Mouse (Mus musculus): ENCODE results near the gene T. TPM values are rescaled to one million over a fixed set of nuclear protein-coding genes. Genes with fewer than 3 reads are reported as not detected.

T gene
- polyA plus RNA-seq, 1 experiment from 2014 or later = 1.1 TPM

- no peak overlapping the region for H3K27ac ChIP-seq (replicated peaks; ENCODE audit: low read depth, low read length)
- H3K9me3 ChIP-seq (ENCODE audit: control insufficient read depth, low read length) = no peaks in the 10 kb centered on the region
- DNase-seq (ENCODE audit: low spot score) = no peak
- peaks cover 2% of the 10 kb centered on the region for H3K27me3 ChIP-seq (ENCODE audit: control insufficient read depth, insufficient read depth, low read length)
- 93% methylated on average over 3 of the region's 3 CpGs for WGBS
- no peak overlapping the region for H3K9ac ChIP-seq (ENCODE audit: low read length)
- H3K4me1 ChIP-seq (ENCODE audit: control insufficient read depth, insufficient read depth, low read length) = no peaks in the 10 kb centered on the region
- H3K4me3 ChIP-seq (ENCODE audit: low read depth, low read length) = no peak overlapping the region
- no peak for ATAC-seq (ENCODE audit: insufficient number of reproducible peaks, low FRiP score, low TSS enrichment, low read depth)
- no peak overlapping the region for H3K4me2 ChIP-seq (ENCODE audit: low read depth, severe bottlenecking)
- H3K36me3 ChIP-seq (ENCODE audit: control insufficient read depth, insufficient read depth, low read length) = no peaks in the 10 kb centered on the region
Observed at GRCm38 (mm10) chr17:8467771-8468170, 33.5 kb downstream of the T start.

- Histone ChIP-seq H3K4me1 (ENCODE audit: control insufficient read depth, insufficient read depth, low read length) (no peaks in the 10 kb centered on the region), H3K36me3 (ENCODE audit: control insufficient read depth, insufficient read depth, low read length) (no peaks in the 10 kb centered on the region), H3K27ac (replicated peaks; ENCODE audit: low read depth, low read length) (no peak overlapping the region), H3K4me2 (ENCODE audit: low read depth, severe bottlenecking) (no peak overlapping the region), H3K9ac (ENCODE audit: low read length) (no peak overlapping the region), H3K27me3 (ENCODE audit: control insufficient read depth, insufficient read depth, low read length) (peaks cover 2% of the 10 kb centered on the region), H3K9me3 (ENCODE audit: control insufficient read depth, low read length) (no peaks in the 10 kb centered on the region), H3K4me3 (ENCODE audit: low read depth, low read length) (no peak overlapping the region)
- 16% methylated on average over 19 of the region's 19 CpGs for WGBS
- DNase-seq (ENCODE audit: low spot score) (peak; percentile 90), ATAC-seq (ENCODE audit: insufficient number of reproducible peaks, low FRiP score, low TSS enrichment, low read depth) (no peak)
Observed at GRCm38 (mm10) chr17:8468716-8469344, 34.6 kb downstream of the T start.

- ATAC-seq (ENCODE audit: insufficient number of reproducible peaks, low FRiP score, low TSS enrichment, low read depth) (no peak), DNase-seq (ENCODE audit: low spot score) (no peak)
- no peaks in the 10 kb centered on the region for H3K36me3 ChIP-seq (ENCODE audit: control insufficient read depth, insufficient read depth, low read length)
- no peak overlapping the region for H3K9ac ChIP-seq (ENCODE audit: low read length)
- H3K4me2 ChIP-seq (ENCODE audit: low read depth, severe bottlenecking) = no peak overlapping the region
- no peaks in the 10 kb centered on the region for H3K9me3 ChIP-seq (ENCODE audit: control insufficient read depth, low read length)
- H3K27me3 ChIP-seq (ENCODE audit: control insufficient read depth, insufficient read depth, low read length) = no peaks in the 10 kb centered on the region
- no peak overlapping the region for H3K27ac ChIP-seq (replicated peaks; ENCODE audit: low read depth, low read length)
- peaks cover 5% of the 10 kb centered on the region; the same call in 1 of the 2 replicates for H3K4me1 ChIP-seq (ENCODE audit: control insufficient read depth, insufficient read depth, low read length)
- WGBS = 74% methylated on average over 3 of the region's 3 CpGs
- H3K4me3 ChIP-seq (ENCODE audit: low read depth, low read length) = no peak overlapping the region
Observed at GRCm38 (mm10) chr17:8478554-8478953, 44.3 kb downstream of the T start.

- no peak overlapping the region for H3K4me3 ChIP-seq (ENCODE audit: low read depth, low read length)
- 42% methylated on average over 9 of the region's 9 CpGs for WGBS
- no peaks in the 10 kb centered on the region for H3K27me3 ChIP-seq (ENCODE audit: control insufficient read depth, insufficient read depth, low read length)
- no peak overlapping the region for H3K4me2 ChIP-seq (ENCODE audit: low read depth, severe bottlenecking)
- peaks cover 5% of the 10 kb centered on the region; the same call in 1 of the 2 replicates for H3K4me1 ChIP-seq (ENCODE audit: control insufficient read depth, insufficient read depth, low read length)
- no peak overlapping the region for H3K27ac ChIP-seq (replicated peaks; ENCODE audit: low read depth, low read length)
- no peak for ATAC-seq (ENCODE audit: insufficient number of reproducible peaks, low FRiP score, low TSS enrichment, low read depth)
- no peak overlapping the region for H3K9ac ChIP-seq (ENCODE audit: low read length)
- no peaks in the 10 kb centered on the region for H3K36me3 ChIP-seq (ENCODE audit: control insufficient read depth, insufficient read depth, low read length)
- no peak for DNase-seq (ENCODE audit: low spot score)
- H3K9me3 ChIP-seq (ENCODE audit: control insufficient read depth, low read length) = no peaks in the 10 kb centered on the region
Observed at GRCm38 (mm10) chr17:8479493-8480128, 45.4 kb downstream of the T start.

GRCm38 (mm10) chr17:8481797-8482196, 47.6 kb downstream of the T start:
- no peaks in the 10 kb centered on the region for H3K9me3 ChIP-seq (ENCODE audit: control insufficient read depth, low read length)
- peaks cover 5% of the 10 kb centered on the region; the same call in 1 of the 2 replicates for H3K4me1 ChIP-seq (ENCODE audit: control insufficient read depth, insufficient read depth, low read length)
- ATAC-seq (ENCODE audit: insufficient number of reproducible peaks, low FRiP score, low TSS enrichment, low read depth) (no peak), DNase-seq (ENCODE audit: low spot score) (no peak)
- H3K27ac ChIP-seq (replicated peaks; ENCODE audit: low read depth, low read length) = no peak overlapping the region
- 45% methylated on average over 10 of the region's 10 CpGs for WGBS
- no peak overlapping the region for H3K9ac ChIP-seq (ENCODE audit: low read length)
- H3K36me3 ChIP-seq (ENCODE audit: control insufficient read depth, insufficient read depth, low read length) = no peaks in the 10 kb centered on the region
- H3K27me3 ChIP-seq (ENCODE audit: control insufficient read depth, insufficient read depth, low read length) = no peaks in the 10 kb centered on the region
- no peak overlapping the region for H3K4me2 ChIP-seq (ENCODE audit: low read depth, severe bottlenecking)
- H3K4me3 ChIP-seq (ENCODE audit: low read depth, low read length) = no peak overlapping the region

- no peaks in the 10 kb centered on the region for H3K9me3 ChIP-seq (ENCODE audit: control insufficient read depth, low read length)
- ATAC-seq (ENCODE audit: insufficient number of reproducible peaks, low FRiP score, low TSS enrichment, low read depth) = no peak
- 87% methylated on average over 7 of the region's 7 CpGs for WGBS
- no peaks in the 10 kb centered on the region for H3K27me3 ChIP-seq (ENCODE audit: control insufficient read depth, insufficient read depth, low read length)
- H3K4me3 ChIP-seq (ENCODE audit: low read depth, low read length) = no peak overlapping the region
- no peak for DNase-seq (ENCODE audit: low spot score)
- H3K4me2 ChIP-seq (ENCODE audit: low read depth, severe bottlenecking) = no peak overlapping the region
- H3K36me3 ChIP-seq (ENCODE audit: control insufficient read depth, insufficient read depth, low read length) = no peaks in the 10 kb centered on the region
- no peak overlapping the region for H3K27ac ChIP-seq (replicated peaks; ENCODE audit: low read depth, low read length)
- H3K4me1 ChIP-seq (ENCODE audit: control insufficient read depth, insufficient read depth, low read length) = peaks cover 5% of the 10 kb centered on the region; the same call in 1 of the 2 replicates
- no peak overlapping the region for H3K9ac ChIP-seq (ENCODE audit: low read length)
Observed at GRCm38 (mm10) chr17:8482876-8483275, 48.7 kb downstream of the T start.

- no peaks in the 10 kb centered on the region for H3K36me3 ChIP-seq (ENCODE audit: control insufficient read depth, insufficient read depth, low read length)
- H3K27me3 ChIP-seq (ENCODE audit: control insufficient read depth, insufficient read depth, low read length) = no peaks in the 10 kb centered on the region
- H3K4me2 ChIP-seq (ENCODE audit: low read depth, severe bottlenecking) = no peak overlapping the region
- peaks cover 5% of the 10 kb centered on the region; the same call in 1 of the 2 replicates for H3K4me1 ChIP-seq (ENCODE audit: control insufficient read depth, insufficient read depth, low read length)
- DNase-seq (ENCODE audit: low spot score) (no peak), ATAC-seq (ENCODE audit: insufficient number of reproducible peaks, low FRiP score, low TSS enrichment, low read depth) (no peak)
- H3K9ac ChIP-seq (ENCODE audit: low read length) = no peak overlapping the region
- no peak overlapping the region for H3K4me3 ChIP-seq (ENCODE audit: low read depth, low read length)
- no peak overlapping the region for H3K27ac ChIP-seq (replicated peaks; ENCODE audit: low read depth, low read length)
- H3K9me3 ChIP-seq (ENCODE audit: control insufficient read depth, low read length) = no peaks in the 10 kb centered on the region
- 61% methylated on average over 3 of the region's 3 CpGs for WGBS
Observed at GRCm38 (mm10) chr17:8484246-8484645, 50.0 kb downstream of the T start.

- H3K36me3 ChIP-seq (ENCODE audit: control insufficient read depth, insufficient read depth, low read length) = no peaks in the 10 kb centered on the region
- no peak overlapping the region for H3K4me2 ChIP-seq (ENCODE audit: low read depth, severe bottlenecking)
- H3K27me3 ChIP-seq (ENCODE audit: control insufficient read depth, insufficient read depth, low read length) = no peaks in the 10 kb centered on the region
- no peak overlapping the region for H3K9ac ChIP-seq (ENCODE audit: low read length)
- no peak overlapping the region for H3K27ac ChIP-seq (replicated peaks; ENCODE audit: low read depth, low read length)
- no peaks in the 10 kb centered on the region for H3K9me3 ChIP-seq (ENCODE audit: control insufficient read depth, low read length)
- H3K4me1 ChIP-seq (ENCODE audit: control insufficient read depth, insufficient read depth, low read length) = peaks cover under 1% of the 10 kb centered on the region; the same call in 1 of the 2 replicates
- DNase-seq (ENCODE audit: low spot score) (no peak), ATAC-seq (ENCODE audit: insufficient number of reproducible peaks, low FRiP score, low TSS enrichment, low read depth) (no peak)
- no peak overlapping the region for H3K4me3 ChIP-seq (ENCODE audit: low read depth, low read length)
Observed at GRCm38 (mm10) chr17:8485146-8485545, 50.9 kb downstream of the T start.

All from limb, embryonic 11.5 days (tissue).